Mouse (Mus musculus) cerebellum, adult 2 months (tissue): Measurements from ENCODE around the gene Rph3al. TPM values are rescaled to one million over a fixed set of nuclear protein-coding genes. Genes with fewer than 3 reads are reported as not detected.
A peak's percentile ranks its signal among the peaks of the same experiment; 100 is the strongest.

Source experiments
- DNase-seq, 2 experiments: peaks; one replicate each; pipeline ENCODE4 v3.0.0; 2021
- H3K27ac ChIP-seq: fragments of 200-500 bp; 2 replicates; pipeline ENCODE4 v1.5.1; 2012; ENCODE audit warnings: low read length, control low read depth, inconsistent platforms; ENCODE audit not compliant: insufficient read depth
- H3K27me3 ChIP-seq: fragments of 200-500 bp; 2 replicates; pipeline ENCODE4 v1.6.1; 2012; ENCODE audit warnings: inconsistent platforms, mild to moderate bottlenecking, low read length, moderate library complexity; ENCODE audit not compliant: control insufficient read depth, insufficient read depth
- H3K4me1 ChIP-seq: fragments of 200-500 bp; 2 replicates; pipeline ENCODE4 v1.6.1; 2011; ENCODE audit warnings: low read length; ENCODE audit not compliant: control insufficient read depth, insufficient read depth
- H3K4me3 ChIP-seq: fragments of 200-500 bp; replicated peaks from 2 replicates; pipeline ENCODE3; 2011; ENCODE audit warnings: mild to moderate bottlenecking, low read depth, low read length, control low read depth; ENCODE audit not compliant: insufficient read depth
- CTCF ChIP-seq: fragments of 200-500 bp; IDR thresholded peaks from 2 replicates; pipeline ENCODE4 v1.5.1; 2011; ENCODE audit warnings: low read depth, mild to moderate bottlenecking, control low read depth, low read length, moderate library complexity, borderline replicate concordance; ENCODE audit not compliant: insufficient read depth
- POLR2A ChIP-seq: fragments of 200-500 bp; IDR thresholded peaks from 2 replicates; pipeline ENCODE4 v1.6.1; 2011; ENCODE audit warnings: low read length, control low read depth, borderline replicate concordance; ENCODE audit not compliant: insufficient read depth
- WGBS: fragments of 180-500 bp; shearing (Covaris S2); methylation state at CpG from one replicate; pipeline ENCODE4 v1.1.7; 2018; 5-methylcytosine and 5-hydroxymethylcytosine counted together
- polyA plus RNA-seq: library from polyadenylated mRNA; depleted of rRNA; stranded (reverse); fragments of >200 nt; gene quantifications from 2 replicates; pipeline ENCODE4 v1.2.3, GENCODE M21; 2012

Rph3al gene
- polyA plus RNA-seq, 1 experiment, result 3.6 TPM

GRCm38 (mm10) chr11:75917340-75917739 is 20.9 kb downstream of the Rph3al start:
- Histone ChIP-seq H3K27ac (no peak overlapping the region), H3K4me3 (no peak overlapping the region), H3K4me1 (no peaks in the 10 kb centered on the region), H3K27me3 (no peaks in the 10 kb centered on the region)
- DNase-seq, result no peak
- 81% methylated on average over 3 of the region's 3 CpGs for WGBS
- TF ChIP-seq CTCF (no peak), POLR2A (no peak)

- Histone ChIP-seq H3K27me3 (no peaks in the 10 kb centered on the region), H3K27ac (no peak overlapping the region), H3K4me3 (no peak overlapping the region), H3K4me1 (no peaks in the 10 kb centered on the region)
- TF ChIP-seq POLR2A (no peak), CTCF (peak; percentile 39; the same call in 1 of the 2 replicates)
- WGBS, result 88% methylated on average over 3 of the region's 3 CpGs
- DNase-seq, result no peak
These were observed 24.3 kb downstream of the Rph3al start for GRCm38 (mm10) chr11:75913953-75914352.

GRCm38 (mm10) chr11:75912944-75913657 is 25.1 kb downstream of the Rph3al start:
- TF ChIP-seq CTCF, result peak; percentile 76
- no peak for TF ChIP-seq POLR2A
- peak; percentile 33 to 37 for DNase-seq
- 55% methylated on average over 10 of the region's 10 CpGs for WGBS
- H3K4me1 ChIP-seq, result no peaks in the 10 kb centered on the region
- no peak overlapping the region for H3K27ac ChIP-seq
- no peaks in the 10 kb centered on the region for H3K27me3 ChIP-seq
- H3K4me3 ChIP-seq, result no peak overlapping the region

- 98% methylated on average over 1 of the region's 1 CpGs for WGBS
- Histone ChIP-seq H3K27me3 (no peaks in the 10 kb centered on the region), H3K27ac (no peak overlapping the region), H3K4me1 (no peaks in the 10 kb centered on the region), H3K4me3 (no peak overlapping the region)
- TF ChIP-seq POLR2A (no peak), CTCF (no peak)
- DNase-seq, result no peak
These were observed 26.3 kb downstream of the Rph3al start for GRCm38 (mm10) chr11:75911962-75912361.

GRCm38 (mm10) chr11:75909702-75910429 is 28.4 kb downstream of the Rph3al start:
- Histone ChIP-seq H3K27ac (no peak overlapping the region), H3K4me1 (no peaks in the 10 kb centered on the region), H3K4me3 (no peak overlapping the region), H3K27me3 (no peaks in the 10 kb centered on the region)
- 63% methylated on average over 9 of the region's 9 CpGs for WGBS
- no peak for TF ChIP-seq POLR2A
- no peak for TF ChIP-seq CTCF
- no peak for DNase-seq

GRCm38 (mm10) chr11:75907406-75907805 is 30.8 kb downstream of the Rph3al start:
- no peak for DNase-seq
- Histone ChIP-seq H3K27ac (no peak overlapping the region), H3K4me3 (no peak overlapping the region), H3K4me1 (no peaks in the 10 kb centered on the region), H3K27me3 (no peaks in the 10 kb centered on the region)
- TF ChIP-seq POLR2A (no peak), CTCF (no peak)
- WGBS, result 87% methylated on average over 4 of the region's 4 CpGs

GRCm38 (mm10) chr11:75906556-75906955 is 31.7 kb downstream of the Rph3al start:
- no peak for DNase-seq
- H3K27me3 ChIP-seq, result no peaks in the 10 kb centered on the region
- H3K4me3 ChIP-seq, result no peak overlapping the region
- peaks cover 6% of the 10 kb centered on the region; the same call in 1 of the 2 replicates for H3K4me1 ChIP-seq
- no peak for TF ChIP-seq CTCF
- TF ChIP-seq POLR2A, result no peak
- WGBS, result 77% methylated on average over 12 of the region's 12 CpGs
- H3K27ac ChIP-seq, result no peak overlapping the region

GRCm38 (mm10) chr11:75904982-75905381 is 33.2 kb downstream of the Rph3al start:
- TF ChIP-seq POLR2A, result no peak
- no peak for TF ChIP-seq CTCF
- no peak overlapping the region for H3K27ac ChIP-seq
- peaks cover 17% of the 10 kb centered on the region for H3K4me1 ChIP-seq
- H3K27me3 ChIP-seq, result no peaks in the 10 kb centered on the region
- no peak for DNase-seq
- 93% methylated on average over 6 of the region's 6 CpGs for WGBS
- no peak overlapping the region for H3K4me3 ChIP-seq
